Mouse (Mus musculus) embryonic stem cell, embryonic (primary cell): ENCODE results near the gene Ehd2.

Experiments
- CTCF ChIA-PET, 4 experiments: fragments of 300-600 bp in 2 of 4; fragments of 350-600 bp in 2 of 4; sonication (Branson Sonifier 250); formaldehyde crosslinking; loops; one replicate each; lab custom pipeline; 2022; ENCODE audit warnings: inconsistent platforms in 2 of 4; lab: Charles Lee
- POLR2A ChIA-PET, 4 experiments: fragments of 300-600 bp in 2 of 4; fragments of 350-600 bp in 2 of 4; sonication (Branson Sonifier 250); formaldehyde crosslinking; loops; one replicate each; lab custom pipeline; 2022; ENCODE audit warnings: antibody characterized with exemption in 4 of 4, inconsistent platforms in 1 of 4; lab: Charles Lee

Ehd2 gene

DNA sequence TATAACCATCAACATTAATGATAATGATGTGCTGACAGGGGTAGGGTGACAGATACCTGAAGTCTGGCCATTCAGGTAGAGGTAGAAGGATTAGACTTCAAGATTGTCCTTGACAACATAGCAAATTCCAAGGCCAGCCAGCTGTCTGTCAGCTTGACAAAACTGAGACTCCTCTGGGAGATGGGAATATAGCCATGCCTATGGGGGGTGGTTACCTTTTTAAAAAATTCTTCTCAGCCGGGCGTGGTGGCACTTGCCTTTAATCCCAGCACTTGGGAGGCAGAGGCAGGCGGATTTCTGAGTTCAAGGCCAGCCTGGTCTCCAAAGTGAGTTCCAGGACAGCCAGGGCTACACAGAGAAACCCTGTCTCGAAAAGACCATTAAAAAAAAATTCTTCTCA, 51.7 kb downstream of the Ehd2 start:
- CTCF ChIA-PET: interaction anchor here in 1 of 4 experiments (1.0 kb wide), 1 partner anchor 272 kb away, joined by 3 read pairs; no protein-coding TSS in a partner anchor
- POLR2A ChIA-PET: interaction anchor here in 1 of 4 experiments (1.3 to 1.4 kb wide), 2 partner anchors 10 to 20 kb away, joined by 3 to 4 read pairs; no protein-coding TSS in a partner anchor

DNA sequence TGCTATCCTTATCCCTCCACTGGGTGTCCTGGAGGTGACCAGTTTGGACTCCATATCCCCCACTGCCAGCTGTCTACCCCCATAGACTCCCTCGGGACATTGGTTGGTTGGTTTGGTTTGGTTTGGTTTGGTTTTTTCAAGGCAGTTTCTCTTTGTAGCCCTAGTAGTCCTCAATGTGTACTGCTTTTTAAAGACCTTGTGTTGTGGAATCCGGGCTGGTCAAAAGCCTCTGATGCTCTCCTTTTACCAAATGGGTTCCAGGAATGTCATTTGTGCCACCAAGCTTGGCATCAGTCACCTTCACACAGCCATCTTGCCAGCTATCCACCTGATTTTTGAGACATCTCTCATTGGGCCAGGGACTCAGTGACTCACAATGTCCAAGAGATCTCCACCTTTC, 52.6 kb downstream of the Ehd2 start:
- POLR2A ChIA-PET: interaction anchor here in 1 of 4 experiments (1.4 kb wide), 1 partner anchor 21 kb away, joined by 4 read pairs; no protein-coding TSS in a partner anchor
- CTCF ChIA-PET: interaction anchor here in 3 of 4 experiments (0.5 to 1.1 kb wide), 5 partner anchors 10 to 273 kb away, joined by 3 to 4 read pairs (median 3); partner anchors contain the start of gene Meis3 (in 1 of the 3)

DNA sequence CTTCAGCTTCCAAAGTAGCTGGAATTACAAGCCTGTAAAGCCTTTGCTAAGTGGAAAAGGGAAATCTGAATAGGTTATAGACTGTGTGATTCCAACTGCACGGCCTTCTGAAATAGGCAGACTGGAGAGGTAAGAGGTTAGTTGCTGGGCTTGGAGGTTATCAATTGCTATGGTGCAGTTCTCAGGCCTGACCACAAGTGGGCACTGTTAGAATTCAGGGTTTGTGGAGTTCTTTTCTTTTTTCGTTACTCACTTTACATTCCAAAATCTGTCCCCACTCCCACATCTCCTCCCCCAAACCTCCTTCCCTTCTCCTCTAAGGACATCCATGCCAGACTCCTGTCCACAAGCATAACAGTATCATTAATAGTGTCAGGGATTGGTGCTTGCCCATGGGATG, 53.1 kb downstream of the Ehd2 start:
- POLR2A ChIA-PET: interaction anchor here in 1 of 4 experiments (0.7 kb wide), 1 partner anchor 134 kb away, joined by 3 read pairs; no protein-coding TSS in a partner anchor
- CTCF ChIA-PET: interaction anchor here in 2 of 4 experiments (0.5 to 1.2 kb wide), 4 partner anchors 8 to 260 kb away, joined by 3 to 6 read pairs (median 3); partner anchors contain the start of genes Meis3 (in 1 of the 2) and Selenow (in 1 of the 2)

DNA sequence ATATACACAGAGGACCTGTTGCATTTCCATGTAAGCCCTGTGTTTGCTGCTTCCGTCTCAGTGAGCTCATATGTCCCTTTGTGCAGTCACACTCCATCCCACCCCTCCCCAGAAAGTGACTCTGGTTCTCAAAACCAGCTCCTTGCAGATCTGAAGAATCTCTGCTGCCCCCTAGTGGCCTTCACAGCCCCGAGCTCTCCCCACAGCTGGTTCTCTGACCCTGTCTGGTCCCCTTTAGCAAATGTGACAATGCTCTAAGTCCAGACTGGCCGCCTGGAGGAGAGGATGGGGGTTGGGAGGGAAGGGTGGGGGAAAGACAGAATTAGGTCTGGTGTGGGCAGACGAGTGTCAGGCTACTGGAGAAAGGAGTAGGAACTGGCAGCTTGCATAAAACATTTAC, 55.2 kb downstream of the Ehd2 start:
- ChIA-PET POLR2A (interaction anchor here (0.6 to 1.8 kb wide), 17 partner anchors 9 to 351 kb away, joined by 3 to 11 read pairs (median 4); partner anchors contain the start of genes Selenow (in 4 of the 4) and Slc8a2 (in 1 of the 4)), CTCF (interaction anchor here (0.5 to 2.0 kb wide), 64 partner anchors 9 to 1372 kb away, joined by 3 to 23 read pairs (median 4); partner anchors contain the start of genes Crxos (in 3 of the 4), Selenow (in 2 of the 4), Ehd2 (in 1 of the 4) and Inafm1 (in 1 of the 4))

DNA sequence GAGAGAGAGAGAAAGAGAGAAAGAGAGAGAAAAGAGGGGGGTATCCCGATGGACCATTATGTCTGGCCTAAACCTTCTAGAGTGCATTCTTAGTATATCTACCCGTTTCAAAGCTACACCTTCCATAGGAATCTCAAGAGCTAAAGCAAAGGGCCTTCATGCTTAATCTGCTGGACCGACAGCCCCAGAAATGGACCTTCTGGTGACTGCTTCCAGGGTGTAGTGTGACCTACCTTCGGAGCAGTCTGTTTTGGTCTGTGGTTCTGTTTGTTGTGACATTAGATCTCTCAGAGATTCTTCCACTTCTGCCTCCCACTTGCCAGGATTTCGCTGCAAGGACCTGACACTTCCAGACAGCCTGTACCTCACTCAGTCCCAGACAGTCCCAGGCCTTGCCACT, 56.8 kb downstream of the Ehd2 start:
- ChIA-PET POLR2A (interaction anchor here in 1 of 4 experiments (0.6 kb wide), 1 partner anchor 1929 kb away, joined by 3 read pairs; no protein-coding TSS in a partner anchor), CTCF (no interaction called here)

DNA sequence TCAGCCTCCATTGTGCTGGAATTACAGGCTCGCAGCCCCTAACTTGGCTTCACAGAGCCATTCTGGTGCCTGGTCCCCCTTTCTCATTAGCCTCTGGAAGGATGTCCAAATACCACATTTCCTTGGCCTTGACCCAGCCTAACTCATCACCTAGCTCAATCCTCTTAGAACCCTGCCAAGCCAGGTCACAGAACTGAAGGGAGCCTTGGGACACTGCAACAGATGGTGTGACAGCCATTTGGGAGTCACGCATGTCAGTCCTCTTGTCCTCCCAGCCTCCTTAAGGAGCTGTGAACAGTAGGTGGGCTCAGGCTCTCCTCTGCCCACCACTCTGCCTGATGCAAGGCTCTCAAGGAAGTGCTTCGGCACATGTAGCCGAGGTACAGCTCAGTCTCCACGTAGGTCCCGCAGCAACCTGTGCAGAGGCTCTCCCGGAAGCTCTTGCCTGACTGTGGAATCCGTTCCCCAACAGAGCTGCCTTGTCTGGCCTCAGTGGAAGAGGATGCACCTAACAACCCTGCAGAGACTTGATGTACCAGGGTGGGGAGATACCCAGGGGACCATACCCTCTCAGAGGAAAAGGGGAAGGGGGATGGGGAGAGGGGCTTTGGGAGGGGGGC, 59.3 kb downstream of the Ehd2 start:
- ChIA-PET CTCF (interaction anchor here (0.6 to 1.2 kb wide), 8 partner anchors 20 to 144 kb away, joined by 3 to 5 read pairs (median 3); no protein-coding TSS in a partner anchor), POLR2A (interaction anchor here in 3 of 4 experiments (0.6 to 2.3 kb wide), 10 partner anchors 11 to 899 kb away, joined by 3 to 9 read pairs (median 4); partner anchors contain the start of genes Selenow (in 2 of the 3), Nop53 (in 1 of the 3) and Slc8a2 (in 1 of the 3))

DNA sequence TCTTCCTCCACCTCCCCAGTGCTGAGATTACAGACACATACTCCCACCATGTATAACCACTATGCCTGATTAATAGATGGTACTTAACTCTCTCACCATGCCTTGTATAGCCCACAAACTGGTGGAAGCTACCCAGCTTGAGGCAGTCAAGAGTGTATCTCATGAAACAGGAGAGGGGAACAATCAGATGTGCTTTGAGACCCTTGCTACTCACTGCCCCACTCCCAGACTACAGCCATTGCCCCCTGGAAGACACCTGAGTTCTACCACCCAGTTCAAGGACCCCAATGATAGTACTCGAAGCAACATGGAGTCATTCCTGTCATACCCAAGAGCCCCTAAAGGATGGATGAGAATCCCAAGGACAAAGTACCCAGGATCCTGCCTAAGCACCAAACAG, 60.8 kb downstream of the Ehd2 start:
- ChIA-PET CTCF (interaction anchor here in 1 of 4 experiments (0.5 kb wide), 1 partner anchor 68 kb away, joined by 3 read pairs; no protein-coding TSS in a partner anchor), POLR2A (interaction anchor here in 1 of 4 experiments (1.6 kb wide), 1 partner anchor 144 kb away, joined by 3 read pairs; no protein-coding TSS in a partner anchor)

DNA sequence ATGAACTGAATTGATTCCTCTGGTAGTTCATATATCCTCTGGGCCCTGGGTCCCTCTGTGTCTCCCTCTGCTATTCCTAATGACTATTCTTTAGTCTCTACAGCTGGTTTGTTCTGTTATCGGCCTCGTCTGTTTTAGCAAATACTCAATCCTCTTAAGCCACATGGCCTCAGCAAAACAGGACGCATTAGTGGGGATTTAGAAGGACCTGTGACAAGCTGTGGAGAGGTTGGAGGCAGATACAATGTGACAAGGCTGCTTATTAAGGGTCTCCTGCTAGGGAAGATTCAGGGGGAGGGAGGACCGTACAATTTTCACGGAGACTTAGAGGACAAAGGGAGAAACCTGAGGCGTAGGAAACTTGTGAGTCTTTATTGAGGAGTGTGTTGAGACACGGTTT, 61.5 kb downstream of the Ehd2 start:
- ChIA-PET POLR2A (interaction anchor here in 2 of 4 experiments (0.6 to 1.6 kb wide), 2 partner anchors 10 to 145 kb away, joined by 3 read pairs; no protein-coding TSS in a partner anchor), CTCF (interaction anchor here in 1 of 4 experiments (0.6 kb wide), 1 partner anchor 67 kb away, joined by 6 read pairs; no protein-coding TSS in a partner anchor)

DNA sequence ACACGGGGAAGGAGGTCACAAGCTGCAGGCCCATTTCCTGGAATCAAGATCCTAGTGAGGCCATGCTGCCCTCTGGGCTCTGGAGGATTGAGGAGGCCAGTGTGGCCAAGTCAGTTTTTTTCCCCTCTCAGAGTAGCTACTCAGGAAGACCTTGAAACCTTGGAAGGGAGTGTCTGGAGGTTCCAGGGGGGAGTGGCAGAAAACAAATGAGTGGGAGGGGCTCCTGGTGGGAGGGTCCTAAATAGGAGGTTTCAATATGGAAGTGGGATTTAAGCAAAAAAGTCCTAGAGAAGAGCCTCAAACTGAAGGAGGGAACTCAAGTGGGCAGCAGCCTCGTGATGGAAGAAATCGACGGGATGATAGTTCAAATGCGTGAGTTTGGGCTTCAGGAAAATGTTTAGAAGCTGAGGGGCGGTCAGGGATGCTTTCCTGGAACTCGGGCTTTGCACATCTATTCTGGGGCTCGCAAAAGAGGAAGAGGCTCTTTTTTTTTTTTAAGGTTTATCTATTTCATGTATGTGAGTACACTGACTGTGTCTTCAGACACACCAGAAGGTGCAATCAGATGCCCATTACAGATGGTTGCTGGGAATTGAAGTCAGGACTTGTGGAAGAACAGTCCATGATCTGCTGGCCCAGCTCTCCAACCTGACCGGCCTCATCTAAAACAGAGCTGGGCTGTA, 65.9 kb downstream of the Ehd2 start:
- ChIA-PET POLR2A (interaction anchor here in 2 of 4 experiments (0.5 to 1.5 kb wide), 16 partner anchors 8 to 231 kb away, joined by 3 to 13 read pairs (median 3); partner anchors contain the start of genes Crxos (in 2 of the 2), Napa (in 2 of the 2), Selenow (in 1 of the 2) and Slc8a2 (in 1 of the 2)), CTCF (interaction anchor here in 3 of 4 experiments (0.5 to 2.3 kb wide), 11 partner anchors 11 to 388 kb away, joined by 3 to 23 read pairs (median 5); partner anchors contain the start of gene Bicra (in 1 of the 3))
